Mouse (Mus musculus) kidney, adult 9 months (tissue): ENCODE data around the gene Gabrb3.

ENCODE experiments used
- DNase-seq: peaks from one replicate; pipeline ENCODE4 v3.0.0; 2022

The Gabrb3 gene

DNA sequence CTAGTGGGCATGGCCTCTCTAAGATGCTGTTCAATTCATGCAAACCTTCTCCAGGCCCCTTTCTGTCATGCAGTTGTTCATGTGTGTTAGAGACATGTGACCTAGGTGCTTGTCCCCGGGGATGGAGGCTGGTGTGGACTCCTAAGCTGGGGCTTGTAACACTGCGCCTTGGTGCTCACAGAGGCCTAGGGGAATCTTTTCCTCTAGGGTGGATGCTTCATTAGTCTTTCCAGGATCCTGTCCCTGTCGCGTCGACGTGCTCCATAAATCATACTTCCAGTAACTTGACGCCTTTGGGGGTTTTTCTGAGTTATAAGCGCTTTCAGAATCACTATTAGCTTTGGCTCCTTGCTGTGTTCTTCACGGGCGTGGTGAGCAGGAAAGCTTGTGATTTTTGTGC lies 113.2 kb downstream of the Gabrb3 start:
- no peak for DNase-seq

DNA sequence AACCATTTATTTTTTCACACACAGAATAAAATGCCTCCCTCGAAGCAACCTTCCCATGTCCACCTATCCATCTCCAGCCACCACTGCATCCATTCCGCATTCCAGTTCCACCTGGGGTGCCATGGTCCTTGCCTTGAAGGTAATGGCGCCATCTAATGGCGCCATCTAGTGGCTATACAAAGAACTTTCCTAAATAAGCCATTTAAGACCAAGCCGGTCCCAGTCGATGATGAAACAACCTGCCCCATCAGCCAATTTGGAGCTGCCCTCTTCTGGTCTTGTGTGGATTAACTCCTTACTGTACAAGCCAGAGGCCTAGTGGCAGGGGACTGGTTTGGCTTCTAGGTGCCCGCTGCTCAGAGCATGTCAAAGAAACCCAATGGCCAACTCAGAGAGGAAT lies 119.1 kb downstream of the Gabrb3 start:
- peak; percentile 11 for DNase-seq

- peak; percentile 7 for DNase-seq
Measured at GRCm38 (mm10) chr7:57560732-57561436, 141.4 kb downstream of the Gabrb3 start.

DNA sequence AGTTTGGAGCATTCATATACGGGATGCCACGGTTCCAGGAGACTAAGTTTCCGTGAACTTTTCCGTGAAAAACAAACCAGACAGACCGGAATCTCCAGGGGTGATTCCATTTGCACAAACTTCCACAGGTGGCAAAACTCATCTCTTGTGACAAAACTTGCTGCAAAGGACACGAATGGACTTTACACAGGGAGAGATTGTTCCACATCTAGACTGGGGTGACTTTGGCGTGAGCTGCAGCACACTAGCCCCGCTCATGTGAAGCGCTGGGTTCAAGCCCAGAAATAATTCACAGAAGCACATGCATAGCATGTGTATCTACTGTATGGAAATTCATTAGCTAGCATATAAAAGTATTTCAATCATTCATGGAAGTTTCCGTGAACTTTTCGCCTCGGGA lies 144.9 kb downstream of the Gabrb3 start:
- DNase-seq: no peak

DNA sequence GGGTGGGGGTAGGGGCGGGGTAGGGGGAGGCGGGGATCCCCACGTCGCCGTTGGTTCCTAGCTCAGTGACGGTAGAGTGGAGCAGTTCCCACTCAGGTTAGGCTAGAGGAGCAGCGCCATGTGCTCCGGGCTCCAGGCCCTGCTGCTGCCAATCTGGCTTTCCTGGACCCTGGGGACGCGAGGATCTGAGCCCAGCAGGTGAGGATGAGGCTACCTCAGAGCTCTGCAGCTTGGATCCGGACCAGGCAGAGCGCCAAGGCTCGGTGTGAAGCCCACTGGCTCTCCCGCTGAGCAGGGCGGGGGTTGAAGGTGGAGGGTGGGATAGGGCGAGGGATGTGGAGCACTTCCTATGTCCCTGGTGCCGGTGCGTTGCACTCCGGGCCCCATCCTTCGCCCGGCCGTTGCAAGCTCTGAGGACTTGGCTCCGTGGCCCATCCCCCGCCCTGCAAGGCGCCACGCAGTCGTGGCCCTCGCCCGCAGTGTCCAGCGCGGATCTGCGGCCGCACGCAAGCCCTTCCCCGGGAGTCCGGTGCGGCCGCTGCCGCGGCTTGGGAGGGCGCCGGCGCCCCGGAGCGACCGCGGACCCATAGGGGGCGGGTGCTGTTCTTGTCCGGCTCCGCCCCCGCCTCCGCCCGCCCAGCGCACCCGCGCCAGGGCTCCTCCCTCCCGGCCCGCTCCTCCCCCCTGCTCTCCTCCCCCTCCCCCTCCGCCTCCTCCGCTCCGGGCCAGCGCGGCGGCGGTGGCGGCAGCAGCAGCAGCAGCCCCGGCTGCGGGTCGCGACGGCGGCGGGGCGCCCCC lies 171.2 kb downstream of the Gabrb3 start:
- peak; percentile 35 for DNase-seq

DNA sequence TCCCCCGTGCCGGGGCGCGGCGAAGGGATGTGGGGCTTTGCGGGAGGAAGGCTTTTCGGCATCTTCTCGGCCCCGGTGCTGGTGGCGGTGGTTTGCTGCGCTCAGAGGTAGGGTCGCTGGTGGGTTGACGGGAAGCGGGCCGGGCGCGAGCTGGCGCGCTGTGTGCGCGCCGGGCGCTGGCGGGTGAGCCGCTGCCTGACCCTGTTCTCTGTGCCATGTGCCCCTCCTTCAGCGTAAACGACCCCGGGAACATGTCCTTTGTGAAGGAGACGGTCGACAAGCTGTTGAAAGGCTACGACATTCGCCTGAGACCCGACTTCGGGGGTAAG lies 171.7 kb downstream of the Gabrb3 start:
- DNase-seq: no peak

- DNase-seq: peak; percentile 59
Measured at GRCm38 (mm10) chr7:57591578-57592431, 172.3 kb downstream of the Gabrb3 start.

DNA sequence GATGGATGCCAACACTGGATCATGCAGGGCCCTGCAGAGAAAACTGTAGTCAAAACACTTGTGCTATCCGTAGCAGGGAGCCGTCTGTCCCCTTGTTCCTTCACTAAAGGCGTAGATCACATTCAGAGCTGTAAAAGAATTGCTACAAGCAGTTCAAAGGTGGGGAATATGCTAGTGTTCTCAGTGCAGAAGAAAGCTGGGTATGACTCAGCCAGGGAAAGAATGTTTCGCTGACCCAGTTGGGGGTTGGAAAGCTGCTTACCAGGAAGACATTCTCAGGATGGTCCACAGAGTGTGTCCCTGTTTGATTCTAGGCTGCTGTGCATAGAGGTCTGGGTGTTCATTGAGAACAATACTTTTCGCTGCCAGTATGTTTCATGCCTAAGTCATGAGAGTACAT lies 177.8 kb downstream of the Gabrb3 start:
- DNase-seq: no peak

DNA sequence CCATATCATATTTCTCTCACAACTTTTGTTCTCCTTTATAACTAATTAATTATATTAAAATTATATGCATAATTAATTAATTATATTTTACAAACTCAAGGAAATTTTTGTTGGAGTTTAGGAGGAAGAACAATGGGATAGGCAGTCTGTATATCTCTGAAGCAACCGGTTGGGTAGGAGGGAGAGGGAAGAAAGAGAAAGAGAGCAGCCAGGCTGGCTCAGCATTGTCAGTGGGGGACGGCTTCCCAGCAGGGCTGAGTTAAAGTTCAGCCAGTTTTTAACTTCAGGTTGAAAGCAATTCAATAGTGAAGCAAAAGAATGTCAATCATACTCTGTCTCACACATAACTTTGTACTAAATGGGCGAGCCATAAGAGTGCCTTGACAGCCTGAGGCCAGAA lies 199.2 kb downstream of the Gabrb3 start:
- DNase-seq: peak; percentile 38

GRCm38 (mm10) chr7:57620036-57620435 lies 200.5 kb downstream of the Gabrb3 start:
- peak; percentile 35 for DNase-seq

- DNase-seq: no peak
Measured at GRCm38 (mm10) chr7:57623718-57624117, 204.2 kb downstream of the Gabrb3 start.

DNA sequence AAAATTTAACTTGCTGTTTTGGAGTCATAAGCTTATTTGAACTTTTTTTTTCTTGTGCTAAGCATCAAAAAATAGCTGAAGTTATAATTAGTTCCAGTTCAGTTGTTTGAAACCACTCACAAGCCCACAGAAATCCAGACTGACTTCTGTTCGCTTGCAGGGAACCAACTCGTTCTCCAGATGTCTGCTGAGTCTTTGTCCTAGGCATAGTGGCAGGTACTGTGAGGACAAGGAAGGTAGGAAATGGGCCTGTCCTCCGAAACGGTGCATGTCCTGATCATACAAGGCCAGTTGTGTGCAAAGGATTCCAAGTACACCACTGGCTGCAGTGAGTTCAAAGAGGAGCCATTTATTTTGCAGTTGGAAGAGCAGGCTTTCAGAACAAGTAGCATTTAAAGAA lies 215.5 kb downstream of the Gabrb3 start:
- DNase-seq: peak; percentile 28

DNA sequence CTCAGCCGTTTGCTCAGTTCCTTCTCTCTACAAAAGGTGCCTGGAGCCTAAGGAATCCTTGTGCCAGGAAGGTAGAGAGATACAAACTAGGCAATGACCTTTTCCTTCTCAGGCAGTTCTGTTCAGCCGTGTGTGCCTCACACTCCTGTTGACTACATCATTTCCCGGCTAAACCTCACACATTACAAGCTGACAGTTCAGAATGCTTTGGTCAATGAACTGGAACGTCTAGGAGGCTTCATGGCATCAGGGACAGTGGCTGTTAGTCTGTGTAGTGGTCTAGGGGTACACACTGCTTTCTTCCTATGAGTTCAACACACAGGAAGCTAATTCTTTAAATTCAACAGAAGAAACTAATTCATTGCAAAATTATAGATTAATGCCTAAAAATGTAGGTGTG lies 216.2 kb downstream of the Gabrb3 start:
- DNase-seq: peak; percentile 22

DNA sequence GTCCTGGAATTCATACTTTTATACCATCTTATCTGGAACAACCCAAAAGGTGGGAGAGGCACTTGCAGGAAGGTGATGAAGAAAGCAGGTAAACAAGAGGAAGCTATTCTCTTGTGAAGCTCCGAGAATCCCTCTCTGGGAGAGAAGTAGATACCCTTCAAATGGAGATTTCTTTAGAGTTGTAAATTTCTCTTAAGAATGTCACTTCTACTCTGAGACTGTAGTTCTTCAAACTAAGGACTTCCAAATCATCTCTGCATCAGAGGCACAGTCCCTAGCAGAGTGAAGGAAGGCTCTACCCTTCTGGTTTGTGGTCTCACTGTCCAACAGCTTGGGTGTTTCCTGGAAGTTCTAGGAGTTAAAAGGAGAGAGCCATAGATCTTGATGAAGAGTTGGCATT lies 221.3 kb downstream of the Gabrb3 start:
- no peak for DNase-seq

DNA sequence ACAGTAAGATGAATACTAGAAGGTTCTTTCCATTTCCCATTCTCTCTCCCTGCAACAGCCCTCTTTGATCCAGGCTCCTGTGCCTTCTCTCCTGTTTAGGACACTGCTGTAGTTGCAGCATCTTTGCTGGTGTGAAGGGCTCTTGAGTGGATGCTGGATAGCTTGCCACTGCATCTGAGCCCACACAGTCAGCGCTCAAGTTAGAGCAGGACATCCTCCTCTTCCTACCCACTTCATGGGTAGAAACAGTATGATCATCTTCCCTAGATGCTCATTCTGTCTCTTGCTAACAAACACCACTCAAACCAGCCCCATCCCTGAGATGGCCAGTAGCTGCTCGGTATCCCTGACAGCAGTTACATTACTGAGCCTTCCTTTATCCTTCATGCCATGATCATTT lies 227.9 kb downstream of the Gabrb3 start:
- DNase-seq: no peak

GRCm38 (mm10) chr7:57648136-57648755 lies 228.8 kb downstream of the Gabrb3 start:
- DNase-seq: no peak

- no peak for DNase-seq
Measured at GRCm38 (mm10) chr7:57677352-57677751, 257.9 kb downstream of the Gabrb3 start.

GRCm38 (mm10) chr7:57689836-57690235 lies 270.3 kb downstream of the Gabrb3 start:
- DNase-seq: no peak

DNA sequence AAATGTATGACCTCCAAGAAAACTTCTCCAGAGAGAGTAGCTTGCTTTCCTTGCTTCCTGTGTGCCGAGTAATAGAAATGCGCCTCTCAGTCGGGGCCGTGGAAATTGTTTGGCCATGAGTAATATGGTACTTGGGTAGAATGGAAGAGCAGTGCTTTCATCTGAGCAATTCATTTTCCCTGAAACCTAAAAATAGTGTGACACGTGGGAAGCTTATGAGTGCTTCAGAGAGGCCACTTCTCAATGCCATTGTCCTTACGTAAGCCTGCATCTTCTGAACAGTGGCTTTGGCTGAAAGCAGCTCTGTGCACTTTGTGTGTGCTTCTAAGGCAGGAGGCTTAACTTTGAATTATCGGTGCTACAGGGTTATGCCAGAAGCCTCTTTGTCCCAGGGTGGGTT lies 280.9 kb downstream of the Gabrb3 start:
- DNase-seq: no peak

- DNase-seq: no peak
Measured at GRCm38 (mm10) chr7:57701046-57701445, 281.6 kb downstream of the Gabrb3 start.

- no peak for DNase-seq
Measured at GRCm38 (mm10) chr7:57703580-57703979, 284.1 kb downstream of the Gabrb3 start.

- DNase-seq: no peak
Measured at GRCm38 (mm10) chr7:57706092-57706491, 286.6 kb downstream of the Gabrb3 start.
